Mouse (Mus musculus) thymus, adult 2 months (tissue): Measurements from ENCODE around the gene Fshr.
"Not testable (repeated sequence)": the region's sequence is repeated elsewhere in the genome, so short reads cannot be mapped to it uniquely, and the experiment has no call there.

Experiments used
- CTCF ChIP-seq: fragments of 200-500 bp; IDR thresholded peaks from 2 replicates; pipeline ENCODE4 v1.5.1; 2012; ENCODE audit warnings: mild to moderate bottlenecking, control low read depth, low read length, moderate library complexity, borderline replicate concordance; ENCODE audit not compliant: control insufficient read depth, poor library complexity, insufficient read depth; ENCODE audit errors: extremely low read depth
- POLR2A ChIP-seq: fragments of 200-500 bp; IDR thresholded peaks from 2 replicates; pipeline ENCODE4 v1.6.1; 2012; ENCODE audit warnings: mild to moderate bottlenecking, low read length, control low read depth, moderate library complexity; ENCODE audit not compliant: control insufficient read depth, poor library complexity, insufficient read depth; ENCODE audit errors: extremely low read depth

- TF ChIP-seq POLR2A, CTCF: not testable (repeated sequence)
These were observed 100.7 kb downstream of the Fshr start for GRCm38 (mm10) chr17:89099733-89100132.
